Mouse (Mus musculus): ENCODE results near the gene Cyb561d2. TPM values are rescaled to one million over a fixed set of nuclear protein-coding genes. Genes with fewer than 3 reads are reported as not detected.

Cyb561d2 gene
- total RNA-seq, 1 experiment = 25.3 TPM

GRCm38 (mm10) chr9:107555701-107556100, 13.7 kb upstream of the Cyb561d2 start:
- Histone ChIP-seq H3K9ac (ENCODE audit: insufficient read depth, low read depth, low read length, poor library complexity, severe bottlenecking) (peak overlapping the region; percentile 81; the same call in 1 of the 2 replicates), H3K9me3 (ENCODE audit: control insufficient read depth, insufficient read depth, low read depth, low read length) (no peaks in the 10 kb centered on the region), H3K36me3 (ENCODE audit: control insufficient read depth, insufficient read depth, low read length, poor library complexity, severe bottlenecking) (peaks cover 16% of the 10 kb centered on the region), H3K4me1 (ENCODE audit: control insufficient read depth in 2 of 2, insufficient read depth in 2 of 2, low read length in 2 of 2, poor library complexity in 1 of 2) (peaks cover 0 to 10% of the 10 kb centered on the region in 2 experiments; a peak in 1 of 4 replicates), H3K27ac (ENCODE audit: insufficient read depth, low read depth, low read length, poor library complexity, severe bottlenecking) (no peak overlapping the region), H3K4me3 (ENCODE audit: insufficient read depth in 1 of 2, low read depth in 1 of 2, low read length in 2 of 2, poor library complexity in 1 of 2, severe bottlenecking in 1 of 2) (peak overlapping the region; percentile 64 to 80)
- in situ Hi-C loops (cut with MboI; ENCODE audit: low sequenced_read_pairs in 2 of 2, unreplicated experiment in 2 of 2) = no loop called here
- DNase-seq (ENCODE audit: low read depth, low spot score) = no peak
- TF ChIP-seq MAFK (IDR thresholded peaks at IDR 0.05; ENCODE audit: insufficient read depth, low read depth, low read length) (no peak), ZNF384 (IDR thresholded peaks at IDR 0.05; ENCODE audit: low read depth, low read length) (no peak), CHD2 (IDR thresholded peaks at IDR 0.05; ENCODE audit: low read depth, low read length) (no peak), HCFC1 (IDR thresholded peaks at IDR 0.05; ENCODE audit: borderline replicate concordance, insufficient read depth, low read length) (no peak), ZC3H11A (IDR thresholded peaks at IDR 0.05; ENCODE audit: borderline replicate concordance, low read depth, low read length) (no peak)

- peaks cover 16% of the 10 kb centered on the region for H3K36me3 ChIP-seq (ENCODE audit: control insufficient read depth, insufficient read depth, low read length, poor library complexity, severe bottlenecking)
- no peaks in the 10 kb centered on the region for H3K9me3 ChIP-seq (ENCODE audit: control insufficient read depth, insufficient read depth, low read depth, low read length)
- H3K4me3 ChIP-seq (ENCODE audit: insufficient read depth in 1 of 2, low read depth in 1 of 2, low read length in 2 of 2, poor library complexity in 1 of 2, severe bottlenecking in 1 of 2) = peak overlapping the region; percentile 64 to 80
- TF ChIP-seq HCFC1 (IDR thresholded peaks at IDR 0.05; ENCODE audit: borderline replicate concordance, insufficient read depth, low read length) (no peak), CHD2 (IDR thresholded peaks at IDR 0.05; ENCODE audit: low read depth, low read length) (no peak), ZC3H11A (IDR thresholded peaks at IDR 0.05; ENCODE audit: borderline replicate concordance, low read depth, low read length) (no peak), MAFK (IDR thresholded peaks at IDR 0.05; ENCODE audit: insufficient read depth, low read depth, low read length) (no peak), ZNF384 (IDR thresholded peaks at IDR 0.05; ENCODE audit: low read depth, low read length) (no peak)
- H3K27ac ChIP-seq (ENCODE audit: insufficient read depth, low read depth, low read length, poor library complexity, severe bottlenecking) = peak overlapping the region; percentile 57
- in situ Hi-C loops (cut with MboI; ENCODE audit: low sequenced_read_pairs in 2 of 2, unreplicated experiment in 2 of 2) = no loop called here
- H3K4me1 ChIP-seq (ENCODE audit: control insufficient read depth in 2 of 2, insufficient read depth in 2 of 2, low read length in 2 of 2, poor library complexity in 1 of 2) = peaks cover 0 to 12% of the 10 kb centered on the region in 2 experiments; a peak in 1 of 4 replicates
- H3K9ac ChIP-seq (ENCODE audit: insufficient read depth, low read depth, low read length, poor library complexity, severe bottlenecking) = peak overlapping the region; percentile 81
- no peak for DNase-seq (ENCODE audit: low read depth, low spot score)
These were observed 13.1 kb upstream of the Cyb561d2 start for GRCm38 (mm10) chr9:107555031-107555457.

GRCm38 (mm10) chr9:107554319-107554825, 12.4 kb upstream of the Cyb561d2 start:
- Histone ChIP-seq H3K9ac (ENCODE audit: insufficient read depth, low read depth, low read length, poor library complexity, severe bottlenecking) (peak overlapping the region; percentile 81), H3K4me1 (ENCODE audit: control insufficient read depth in 2 of 2, insufficient read depth in 2 of 2, low read length in 2 of 2, poor library complexity in 1 of 2) (peaks cover 0 to 13% of the 10 kb centered on the region in 2 experiments; a peak in 1 of 4 replicates), H3K27ac (ENCODE audit: insufficient read depth, low read depth, low read length, poor library complexity, severe bottlenecking) (peak overlapping the region; percentile 57), H3K36me3 (ENCODE audit: control insufficient read depth, insufficient read depth, low read length, poor library complexity, severe bottlenecking) (peaks cover 16% of the 10 kb centered on the region), H3K4me3 (ENCODE audit: insufficient read depth in 1 of 2, low read depth in 1 of 2, low read length in 2 of 2, poor library complexity in 1 of 2, severe bottlenecking in 1 of 2) (peak overlapping the region; percentile 64 to 80), H3K9me3 (ENCODE audit: control insufficient read depth, insufficient read depth, low read depth, low read length) (no peaks in the 10 kb centered on the region)
- in situ Hi-C loops (cut with MboI; ENCODE audit: low sequenced_read_pairs in 2 of 2, unreplicated experiment in 2 of 2) = no loop called here
- 0 out of 2 replicates have a peak, but pooled peaks have one; percentile 37 for TF ChIP-seq HCFC1 (IDR thresholded peaks at IDR 0.05; ENCODE audit: borderline replicate concordance, insufficient read depth, low read length)
- no peak for TF ChIP-seq MAFK (IDR thresholded peaks at IDR 0.05; ENCODE audit: insufficient read depth, low read depth, low read length)
- DNase-seq (ENCODE audit: low read depth, low spot score) = peak; percentile 94

- Histone ChIP-seq H3K9me3 (ENCODE audit: control insufficient read depth, insufficient read depth, low read depth, low read length) (no peaks in the 10 kb centered on the region), H3K27ac (ENCODE audit: insufficient read depth, low read depth, low read length, poor library complexity, severe bottlenecking) (peak overlapping the region; percentile 4; the same call in 1 of the 2 replicates), H3K4me1 (ENCODE audit: control insufficient read depth in 2 of 2, insufficient read depth in 2 of 2, low read length in 2 of 2, poor library complexity in 1 of 2) (peaks cover 0 to 14% of the 10 kb centered on the region in 2 experiments; a peak in 1 of 4 replicates), H3K9ac (ENCODE audit: insufficient read depth, low read depth, low read length, poor library complexity, severe bottlenecking) (peak overlapping the region; percentile 69), H3K36me3 (ENCODE audit: control insufficient read depth, insufficient read depth, low read length, poor library complexity, severe bottlenecking) (peaks cover 12% of the 10 kb centered on the region), H3K4me3 (ENCODE audit: insufficient read depth in 1 of 2, low read depth in 1 of 2, low read length in 2 of 2, poor library complexity in 1 of 2, severe bottlenecking in 1 of 2) (peak overlapping the region; percentile 61 to 67)
- no peak for TF ChIP-seq CHD2 (IDR thresholded peaks at IDR 0.05; ENCODE audit: low read depth, low read length)
- no peak for TF ChIP-seq HCFC1 (IDR thresholded peaks at IDR 0.05; ENCODE audit: borderline replicate concordance, insufficient read depth, low read length)
- no peak for TF ChIP-seq ZC3H11A (IDR thresholded peaks at IDR 0.05; ENCODE audit: borderline replicate concordance, low read depth, low read length)
- no peak for TF ChIP-seq ZNF384 (IDR thresholded peaks at IDR 0.05; ENCODE audit: low read depth, low read length)
- no peak for TF ChIP-seq MAFK (IDR thresholded peaks at IDR 0.05; ENCODE audit: insufficient read depth, low read depth, low read length)
- in situ Hi-C loops (cut with MboI; ENCODE audit: low sequenced_read_pairs in 2 of 2, unreplicated experiment in 2 of 2) = no loop called here
- DNase-seq (ENCODE audit: low read depth, low spot score) = no peak
These were observed 11.7 kb upstream of the Cyb561d2 start for GRCm38 (mm10) chr9:107553541-107554318.

All from ES-E14 (cell line).